Comparison of ENCODE assay signal across 30 mouse cellular contexts in the genomic region with DNA sequence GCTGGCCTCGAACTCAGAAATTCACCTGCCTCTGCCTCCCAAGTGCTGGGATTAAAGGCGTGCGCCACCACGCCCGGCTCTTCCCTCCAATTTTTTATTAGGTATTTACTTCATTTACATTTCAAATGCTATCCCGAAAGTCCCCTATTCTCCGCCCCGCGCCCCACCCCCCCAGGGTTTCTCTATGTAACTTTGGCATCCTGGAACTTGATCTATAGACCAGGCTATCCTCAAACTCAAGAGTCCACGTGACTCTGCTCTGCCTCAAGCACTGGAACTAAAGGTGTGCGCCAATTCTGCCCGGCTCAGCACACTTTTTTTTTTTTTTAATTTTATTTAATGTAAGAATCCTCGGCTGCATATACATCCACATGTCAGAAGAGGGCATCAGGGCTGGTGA. TPM values are rescaled to one million over a fixed set of nuclear protein-coding genes. Genes with fewer than 3 reads are reported as not detected.
A peak's percentile ranks its signal among the peaks of the same experiment; 100 is the strongest.
DNase-seq lines count a peak whose midpoint lies in the region; ATAC-seq lines count a peak whose summit lies in the region.
"Had no signal": no experiment of that assay in that cellular context is flagged by ENCODE, and none has a peak within 500 bp of the region (broad histone marks: within the 10 kb centered on the region; RNA-seq: fewer than 3 reads in every experiment).

No protein-coding gene starts in this region.

- no peak overlapping the region for H3K27ac ChIP-seq in midbrain, embryonic 11.5 days (ENCODE audit: low read depth, low read length)
- no peak overlapping the region for H3K27ac ChIP-seq in midbrain, embryonic 10.5 days (replicated peaks)
- H3K27ac ChIP-seq: embryonic facial prominence, embryonic 13.5 days; embryonic facial prominence, embryonic 15.5 days; forebrain, embryonic 10.5 days; forebrain, embryonic 12.5 days had no signal

- H3K27me3 ChIP-seq in midbrain, embryonic 11.5 days (ENCODE audit: control insufficient read depth, insufficient read depth, low read length): no peaks in the 10 kb centered on the region
- H3K27me3 ChIP-seq in midbrain, embryonic 10.5 days (ENCODE audit: low read depth, poor library complexity, severe bottlenecking): no peaks in the 10 kb centered on the region
- H3K27me3 ChIP-seq: embryonic facial prominence, embryonic 13.5 days; embryonic facial prominence, embryonic 15.5 days; forebrain, embryonic 12.5 days; Patski had no signal

- H3K4me2 ChIP-seq in midbrain, embryonic 11.5 days: no peak overlapping the region
- H3K4me2 ChIP-seq: embryonic facial prominence, embryonic 13.5 days; embryonic facial prominence, embryonic 15.5 days; forebrain, embryonic 12.5 days had no signal

- no peak overlapping the region for H3K4me3 ChIP-seq in midbrain, embryonic 11.5 days (ENCODE audit: low read depth, low read length)
- H3K4me3 ChIP-seq in midbrain, embryonic 10.5 days: no peak overlapping the region
- H3K4me3 ChIP-seq: embryonic facial prominence, embryonic 13.5 days; embryonic facial prominence, embryonic 15.5 days; erythroblast, embryonic 14.5 days; forebrain, embryonic 10.5 days; forebrain, embryonic 12.5 days had no signal

- 96% methylated on average over 13 of the region's 13 CpGs for WGBS in midbrain, embryonic 11.5 days
- 93% methylated on average over 13 of the region's 13 CpGs for WGBS in midbrain, embryonic 10.5 days

- peaks cover 25% of the 10 kb centered on the region for H3K36me3 ChIP-seq in midbrain, embryonic 11.5 days (ENCODE audit: control insufficient read depth, insufficient read depth, low read length)
- H3K36me3 ChIP-seq in midbrain, embryonic 10.5 days: peaks cover 93% of the 10 kb centered on the region

- no peaks in the 10 kb centered on the region for H3K9me3 ChIP-seq in midbrain, embryonic 11.5 days (ENCODE audit: control insufficient read depth, low read length)
- H3K9me3 ChIP-seq in midbrain, embryonic 10.5 days (replicated peaks): no peaks in the 10 kb centered on the region
- H3K9me3 ChIP-seq: embryonic facial prominence, embryonic 13.5 days; embryonic facial prominence, embryonic 15.5 days; forebrain, embryonic 10.5 days; forebrain, embryonic 12.5 days; G1E had no signal

- intact Hi-C loops in left cerebral cortex, postnatal 25 days (cut with DNase I): no loop called here

- no peaks in the 10 kb centered on the region for H3K4me1 ChIP-seq in midbrain, embryonic 11.5 days (ENCODE audit: control insufficient read depth, insufficient read depth, low read length)
- no peaks in the 10 kb centered on the region for H3K4me1 ChIP-seq in midbrain, embryonic 10.5 days
- H3K4me1 ChIP-seq: embryonic facial prominence, embryonic 13.5 days; embryonic facial prominence, embryonic 15.5 days; forebrain, embryonic 10.5 days; forebrain, embryonic 12.5 days had no signal

- no peak overlapping the region for H3K9ac ChIP-seq in midbrain, embryonic 11.5 days (ENCODE audit: low read length)
- H3K9ac ChIP-seq: embryonic facial prominence, embryonic 13.5 days; embryonic facial prominence, embryonic 15.5 days; forebrain, embryonic 12.5 days had no signal

- no peak for ATAC-seq in midbrain, embryonic 11.5 days (ENCODE audit: low FRiP score)
- ATAC-seq: forebrain, embryonic 14.5 days; forebrain, embryonic 16.5 days; Patski had no signal

- DNase-seq in midbrain, embryonic 11.5 days (ENCODE audit: low spot score, missing footprints): peak; percentile 17
- DNase-seq in midbrain, embryonic 10.5 days (ENCODE audit: low spot score): no peak
- DNase-seq in ES-CJ7 (ENCODE audit: low read depth, low spot score): peak; percentile 84
- peak; percentile 93 for DNase-seq in R1 (ENCODE audit: low read depth, low spot score)
- peak; percentile 88 for DNase-seq in ZHBTc4 (ENCODE audit: low read depth, low spot score)
- DNase-seq in left cerebral cortex, postnatal 25 days (ENCODE audit: low spot score in 2 of 2): no peak
- DNase-seq in layer of hippocampus, adult 8-10 months (ENCODE audit: low spot score in 2 of 2): no peak
- no peak for DNase-seq in urinary bladder, postnatal 36 days (ENCODE audit: low spot score in 2 of 2)
- DNase-seq: adrenal gland, adult 2 months; adrenal gland, postnatal 10 days; adrenal gland, postnatal 25 days; cerebellum, adult 11 months; cerebellum, adult 18-20 months; cerebellum, adult 8-10 months; cerebellum, adult 9-11 months; cerebellum, postnatal 14 days; cerebellum, postnatal 36 days; embryo, embryonic 11 days had no signal

RNA-seq across cellular contexts. Expression of gene Kat7, which starts 14.3 kb away (rescaled TPM):
- polyA plus RNA-seq in midbrain, embryonic 11.5 days (2014; fragmentation: Nextera tagmentation; extraction: Ambion mirVana): 75.8 and 80.9 TPM in 2 replicates
- 91.6 and 97.6 TPM in 2 replicates for polyA plus RNA-seq in midbrain, embryonic 10.5 days (2016; fragmentation: Nextera tagmentation; extraction: Ambion mirVana)
- 10 to 100 TPM; 67.5 to 70.1 TPM for total RNA-seq in left cerebral cortex, postnatal 25 days (2021)
- total RNA-seq in layer of hippocampus, adult 8-10 months (2022): 10 to 100 TPM; 73.3 to 86.4 (median 84.0) TPM

RNA-seq across cellular contexts. Expression of gene Tac4, which starts 34.4 kb away (rescaled TPM):
- polyA plus RNA-seq in midbrain, embryonic 11.5 days (2014; fragmentation: Nextera tagmentation; extraction: Ambion mirVana): not detected in 2 replicates
- polyA plus RNA-seq in midbrain, embryonic 10.5 days (2016; fragmentation: Nextera tagmentation; extraction: Ambion mirVana): not detected in 2 replicates
- total RNA-seq in left cerebral cortex, postnatal 25 days (2021): not detected
- total RNA-seq in layer of hippocampus, adult 8-10 months (2022): not detected
- total RNA-seq: adrenal gland, adult 2 months; adrenal gland, postnatal 10 days; adrenal gland, postnatal 25 days; common myeloid progenitor, adult 5-6 weeks had no signal
- polyA plus RNA-seq: adrenal gland, adult 2 months; brain, embryonic 14.5 days; embryonic facial prominence, embryonic 11.5 days; embryonic facial prominence, embryonic 13.5 days; erythroblast, embryonic 14.5 days; forebrain, embryonic 10.5 days; forebrain, embryonic 14.5 days; G1E; Patski had no signal

RNA-seq across cellular contexts. Expression of gene Fam117a, which starts 41.1 kb away (rescaled TPM):
- 7.5 and 7.6 TPM in 2 replicates for polyA plus RNA-seq in midbrain, embryonic 11.5 days (2014; fragmentation: Nextera tagmentation; extraction: Ambion mirVana)
- polyA plus RNA-seq in midbrain, embryonic 10.5 days (2016; fragmentation: Nextera tagmentation; extraction: Ambion mirVana): 6.7 and 7.7 TPM in 2 replicates
- total RNA-seq in left cerebral cortex, postnatal 25 days (2021): 1 to 10 TPM; 2.5 to 3.8 TPM
- 10 to 100 TPM in 1 of 4 experiments, 1 to 10 TPM in 3; 6.0 to 13.3 (median 7.4) TPM for total RNA-seq in layer of hippocampus, adult 8-10 months (2022)

Comparison
In these comparisons a context has a peak if more than half of its experiments do, and no peak if none do; other contexts are left out.
1. DNase-seq: peak in midbrain, embryonic 11.5 days (single experiment), ES-CJ7 (single experiment), R1 (single experiment) and ZHBTc4 (single experiment); none in midbrain, embryonic 10.5 days (single experiment), left cerebral cortex, postnatal 25 days (0 of 2), layer of hippocampus, adult 8-10 months (0 of 2) and urinary bladder, postnatal 36 days (0 of 2).